Mouse (Mus musculus) G1E (cell line): ENCODE data around the gene Exosc7. TPM values are rescaled to one million over a fixed set of nuclear protein-coding genes. Genes with fewer than 3 reads are reported as not detected.

Experiments
- ATAC-seq: 2 replicates; pipeline ENCODE4 v1.8.0; 2016; ENCODE audit warnings: mild to moderate bottlenecking; ENCODE audit not compliant: insufficient number of reproducible peaks, poor library complexity, low FRiP score, severe bottlenecking; ENCODE audit errors: extremely low read depth
- DNase-seq: peaks from one replicate; pipeline ENCODE4 v3.0.0; 2012; ENCODE audit warnings: low spot score
- H3K27me3 ChIP-seq: 2 replicates; pipeline ENCODE4 v1.6.1; 2012; ENCODE audit warnings: mild to moderate bottlenecking, low read length, inconsistent platforms; ENCODE audit not compliant: insufficient read depth
- H3K36me3 ChIP-seq: replicated peaks from 2 replicates; pipeline ENCODE3; 2012; ENCODE audit warnings: mild to moderate bottlenecking, inconsistent platforms
- H3K4me1 ChIP-seq: 2 replicates; pipeline ENCODE4 v1.6.1; 2012; ENCODE audit warnings: low read depth, low read length, inconsistent platforms, mixed read lengths; ENCODE audit not compliant: insufficient read depth
- H3K4me3 ChIP-seq: 2 replicates; pipeline ENCODE4 v1.5.1; 2012; ENCODE audit warnings: low read depth, mild to moderate bottlenecking, inconsistent platforms, low read length, moderate library complexity, mixed read lengths
- H3K9me3 ChIP-seq: replicated peaks from 2 replicates; pipeline ENCODE4 v1.6.1; 2012; ENCODE audit warnings: inconsistent platforms
- CTCF ChIP-seq: IDR thresholded peaks from 2 replicates; pipeline ENCODE4 v1.5.1; 2012; ENCODE audit warnings: low read depth, low read length, inconsistent platforms, mixed read lengths
- GATA1 ChIP-seq: IDR thresholded peaks from 2 replicates; pipeline ENCODE4 v1.6.1; 2012; ENCODE audit warnings: borderline replicate concordance, low read length, inconsistent platforms, mixed read lengths
- GATA2 ChIP-seq: IDR thresholded peaks from 2 replicates; pipeline ENCODE4 v1.6.1; 2012; ENCODE audit warnings: low read depth, low read length, inconsistent platforms, borderline replicate concordance
- POLR2AphosphoS5 ChIP-seq: IDR thresholded peaks from 2 replicates; pipeline ENCODE4 v1.6.1; 2012; ENCODE audit warnings: low read depth, low read length, inconsistent platforms; ENCODE audit not compliant: insufficient replicate concordance
- TAL1 ChIP-seq: conservative IDR thresholded peaks from 2 replicates; pipeline ENCODE4 v1.6.1; 2012; ENCODE audit warnings: low read depth, low read length, inconsistent platforms, mixed read lengths
- polyA plus RNA-seq: library from polyadenylated mRNA; stranded (reverse); fragments of >175 nt; gene quantifications from 2 replicates; pipeline ENCODE4 v1.2.3, GENCODE M21; 2012
- total RNA-seq, 2 experiments: library from RNA; stranded (forward) in 1 of 2; stranded (reverse) in 1 of 2; fragments of 200-1000 nt in 1 of 2; fragments of >200 nt in 1 of 2; fragmentation: Nextera tagmentation in 1 of 2; gene quantifications; 2 replicates each; pipeline ENCODE4 v1.2.3; 2014 to 2017

Exosc7 gene
- total and polyA plus RNA-seq, 3 experiments = 17.8 to 95.8 (median 45.4) TPM

DNA sequence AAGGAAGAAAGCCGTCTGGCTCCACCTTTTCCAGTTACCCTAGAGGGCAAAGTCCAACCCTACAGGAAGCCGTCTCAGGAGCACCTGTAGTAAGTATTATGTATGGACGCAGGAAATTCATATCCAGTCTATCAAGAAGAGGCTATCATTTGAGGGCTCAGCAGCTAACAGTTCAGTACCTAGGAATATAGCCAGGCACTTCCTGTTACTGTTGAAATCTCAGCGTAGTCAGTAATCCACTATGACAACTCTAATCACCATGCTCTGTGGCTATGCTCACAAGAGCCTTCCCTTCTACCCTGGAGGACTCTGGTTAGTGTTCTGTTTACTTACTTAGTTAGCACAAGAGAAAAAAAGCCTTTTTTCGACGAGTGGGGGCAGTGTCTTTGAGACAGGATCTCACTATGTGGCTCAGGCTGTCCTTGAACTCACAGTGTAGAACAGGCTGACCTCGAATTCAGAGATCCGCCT lies 1.2 kb upstream of the Exosc7 start:
- peak overlapping the region; percentile 94 for H3K4me3 ChIP-seq
- peaks cover 62% of the 10 kb centered on the region for H3K36me3 ChIP-seq
- peaks cover 55% of the 10 kb centered on the region for H3K4me1 ChIP-seq
- no peak for TF ChIP-seq POLR2AphosphoS5
- no peak for TF ChIP-seq GATA2
- no peak for TF ChIP-seq GATA1
- no peak for TF ChIP-seq TAL1
- no peak for TF ChIP-seq CTCF
- H3K9me3 ChIP-seq = no peaks in the 10 kb centered on the region
- DNase-seq (no peak), ATAC-seq (no peak)
- H3K27me3 ChIP-seq = no peaks in the 10 kb centered on the region

DNA sequence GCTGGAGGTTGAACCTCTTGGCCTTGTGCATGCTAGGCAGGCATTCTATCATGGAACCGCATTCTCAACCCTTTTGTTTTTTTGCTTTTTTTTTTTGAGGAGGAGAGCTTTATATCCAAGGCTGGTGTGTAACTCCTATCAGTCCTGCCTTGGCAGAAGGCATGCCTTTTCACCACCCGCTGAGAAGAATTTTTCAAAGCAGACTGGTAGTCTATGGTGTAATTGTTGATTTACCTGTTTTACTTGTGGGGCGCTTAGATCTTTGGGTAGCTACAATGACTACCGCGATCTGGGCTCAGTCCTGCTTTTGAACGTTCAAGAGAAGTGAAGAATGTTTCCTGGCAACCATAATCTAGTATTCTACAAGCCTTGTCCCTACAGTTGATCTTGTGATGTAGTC lies 916 bp downstream of the Exosc7 start:
- H3K4me1 ChIP-seq = peaks cover 53% of the 10 kb centered on the region
- DNase-seq (no peak), ATAC-seq (no peak)
- TF ChIP-seq CTCF (no peak), GATA2 (no peak), POLR2AphosphoS5 (no peak), TAL1 (no peak), GATA1 (no peak)
- peak overlapping the region; percentile 94 for H3K4me3 ChIP-seq
- no peaks in the 10 kb centered on the region for H3K27me3 ChIP-seq
- H3K9me3 ChIP-seq = no peaks in the 10 kb centered on the region
- H3K36me3 ChIP-seq = peaks cover 64% of the 10 kb centered on the region

DNA sequence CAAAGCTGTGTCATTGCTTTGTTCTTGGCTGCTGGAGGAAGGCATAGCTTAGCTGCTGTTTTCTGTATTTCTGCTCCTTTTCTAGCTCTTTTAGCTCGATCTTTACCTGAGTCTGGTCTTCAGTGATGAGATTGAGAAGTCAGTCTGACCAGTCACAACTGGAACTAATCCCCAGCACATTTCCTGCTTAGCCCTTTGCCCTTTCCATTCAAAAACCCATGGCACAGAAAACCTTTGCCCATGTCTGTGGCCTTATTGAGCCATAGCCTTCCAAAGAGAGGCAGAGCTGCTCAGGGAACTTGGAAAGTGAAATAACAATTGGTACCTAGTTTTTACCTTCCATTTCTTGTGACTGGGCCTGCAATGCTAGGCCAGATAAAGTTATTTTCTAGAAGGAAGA lies 2.6 kb downstream of the Exosc7 start:
- Histone ChIP-seq H3K4me3 (no peak overlapping the region), H3K27me3 (no peaks in the 10 kb centered on the region), H3K4me1 (peaks cover 45% of the 10 kb centered on the region), H3K36me3 (peaks cover 64% of the 10 kb centered on the region), H3K9me3 (no peaks in the 10 kb centered on the region)
- TF ChIP-seq POLR2AphosphoS5 (no peak), CTCF (no peak), GATA2 (no peak), GATA1 (no peak), TAL1 (no peak)
- DNase-seq (no peak), ATAC-seq (no peak)

DNA sequence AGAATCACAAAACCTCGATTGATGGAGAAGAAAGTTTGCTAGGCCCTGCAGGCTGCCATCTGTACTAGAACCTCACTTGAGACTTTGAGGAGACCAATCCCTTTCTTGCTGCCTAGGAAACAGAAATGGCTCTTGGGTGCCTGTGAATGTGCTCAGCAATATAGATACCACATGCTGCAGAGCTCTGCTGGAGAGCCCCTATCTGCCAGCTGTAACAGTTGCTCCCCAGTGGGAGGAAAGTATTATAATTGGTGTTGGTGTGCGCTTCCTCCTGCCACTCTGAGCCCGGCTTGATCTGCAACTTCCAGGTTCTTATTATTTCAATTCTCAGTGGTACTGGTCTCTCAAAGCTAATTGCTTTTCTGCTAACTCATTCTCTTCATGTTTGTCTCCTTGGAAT lies 10.0 kb downstream of the Exosc7 start:
- Histone ChIP-seq H3K36me3 (peaks cover 96% of the 10 kb centered on the region), H3K4me3 (no peak overlapping the region), H3K27me3 (no peaks in the 10 kb centered on the region), H3K9me3 (no peaks in the 10 kb centered on the region), H3K4me1 (peaks cover 23% of the 10 kb centered on the region)
- ATAC-seq (no peak), DNase-seq (no peak)
- TF ChIP-seq GATA1 = no peak
- no peak for TF ChIP-seq GATA2

- Histone ChIP-seq H3K9me3 (no peaks in the 10 kb centered on the region), H3K27me3 (no peaks in the 10 kb centered on the region), H3K4me3 (no peak overlapping the region; the same call in 1 of the 2 replicates), H3K36me3 (peaks cover 96% of the 10 kb centered on the region), H3K4me1 (peaks cover 23% of the 10 kb centered on the region)
- ATAC-seq (no peak), DNase-seq (no peak)
- TF ChIP-seq TAL1 = no peak
- TF ChIP-seq CTCF = peak; percentile 71
Measured at GRCm38 (mm10) chr9:123123571-123124412, 10.8 kb downstream of the Exosc7 start.

DNA sequence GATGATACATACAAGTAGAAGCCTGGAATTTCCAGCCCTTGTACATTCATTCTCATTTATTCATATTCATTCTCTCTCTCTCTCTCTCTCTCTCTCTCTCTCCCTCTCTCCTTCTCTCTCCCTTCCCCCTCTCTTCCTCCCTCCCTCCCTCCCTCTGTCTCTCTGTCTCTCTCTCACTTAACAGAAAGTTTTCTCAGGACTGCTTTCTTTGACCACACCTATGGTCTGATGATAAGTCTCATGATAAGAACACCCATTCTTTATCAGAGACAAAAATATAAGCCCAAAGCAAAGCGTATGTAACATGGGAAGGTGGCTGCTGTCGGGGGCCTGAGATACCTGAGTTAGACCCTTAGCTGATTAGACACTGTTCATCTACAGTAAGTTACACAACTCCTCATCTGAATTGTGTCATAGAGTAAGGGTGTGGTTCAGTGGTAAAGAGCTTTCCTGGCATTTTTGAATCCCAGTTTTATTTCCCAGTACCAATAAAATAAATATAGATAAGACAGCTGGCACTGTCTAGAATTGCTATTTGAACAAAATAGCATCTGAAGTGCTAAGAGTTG lies 11.5 kb downstream of the Exosc7 start:
- DNase-seq (no peak), ATAC-seq (peak; percentile 8; the same call in 1 of the 2 replicates)
- Histone ChIP-seq H3K4me1 (peaks cover 22% of the 10 kb centered on the region), H3K36me3 (peaks cover 96% of the 10 kb centered on the region), H3K27me3 (no peaks in the 10 kb centered on the region), H3K9me3 (no peaks in the 10 kb centered on the region), H3K4me3 (no peak overlapping the region)
- TF ChIP-seq GATA1 (no peak), GATA2 (no peak), POLR2AphosphoS5 (no peak), CTCF (no peak), TAL1 (no peak)
